Mouse (Mus musculus) lung, postnatal 0 days (tissue): Measurements from ENCODE around the gene Atp5d.
A peak's percentile ranks its signal among the peaks of the same experiment; 100 is the strongest.

Experiments used
- CTCF ChIP-seq: IDR thresholded peaks from 2 replicates; pipeline ENCODE4 v1.5.1; 2016; ENCODE audit warnings: antibody characterized with exemption, mild to moderate bottlenecking
- EP300 ChIP-seq: IDR thresholded peaks from 2 replicates; pipeline ENCODE4 v1.6.1; 2016; ENCODE audit warnings: antibody characterized with exemption, mild to moderate bottlenecking, control low read depth

DNA sequence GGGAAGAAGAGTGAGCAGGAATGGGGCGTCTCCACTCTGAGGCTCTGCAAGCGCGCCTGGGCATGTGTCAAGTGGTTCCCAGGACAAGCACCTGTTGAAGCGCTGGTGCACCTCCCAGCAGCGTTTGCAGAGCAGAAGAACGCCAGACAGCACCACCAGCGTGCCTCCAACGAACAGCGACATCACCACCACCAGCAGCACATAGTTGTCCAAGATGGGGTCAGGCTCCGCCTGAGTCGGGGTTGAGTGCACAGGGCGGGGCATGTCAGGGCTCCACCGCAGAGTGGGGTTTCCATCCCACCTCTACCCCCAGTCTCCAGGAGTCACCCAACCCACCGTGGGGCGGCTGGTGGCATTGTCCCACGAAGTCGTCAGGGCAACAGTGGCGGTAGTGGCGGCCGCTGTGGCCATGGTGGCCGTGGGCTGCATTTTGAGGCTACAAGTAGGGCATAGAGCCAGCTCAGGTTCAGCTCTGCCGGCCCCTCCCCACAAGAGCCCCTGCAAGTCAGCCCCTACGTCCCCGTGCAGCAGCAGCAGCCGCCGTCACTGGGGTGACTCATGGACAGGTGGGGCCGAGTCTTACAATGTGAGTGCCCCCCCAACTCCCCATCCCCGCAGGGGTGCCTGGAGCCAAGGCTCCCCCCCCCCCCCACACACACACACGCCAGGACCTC, 1.3 kb upstream of the Atp5d start:
- TF ChIP-seq CTCF (no peak), EP300 (0 out of 2 replicates have a peak, but pooled peaks have one; percentile 27)
